Mouse (Mus musculus): Measurements from ENCODE around the gene Mybbp1a. TPM values are rescaled to one million over a fixed set of nuclear protein-coding genes. Genes with fewer than 3 reads are reported as not detected.
A peak's percentile ranks its signal among the peaks of the same experiment; 100 is the strongest.

Mybbp1a gene
- polyA plus RNA-seq, 1 experiment from 2014 or later: 145 TPM

DNA sequence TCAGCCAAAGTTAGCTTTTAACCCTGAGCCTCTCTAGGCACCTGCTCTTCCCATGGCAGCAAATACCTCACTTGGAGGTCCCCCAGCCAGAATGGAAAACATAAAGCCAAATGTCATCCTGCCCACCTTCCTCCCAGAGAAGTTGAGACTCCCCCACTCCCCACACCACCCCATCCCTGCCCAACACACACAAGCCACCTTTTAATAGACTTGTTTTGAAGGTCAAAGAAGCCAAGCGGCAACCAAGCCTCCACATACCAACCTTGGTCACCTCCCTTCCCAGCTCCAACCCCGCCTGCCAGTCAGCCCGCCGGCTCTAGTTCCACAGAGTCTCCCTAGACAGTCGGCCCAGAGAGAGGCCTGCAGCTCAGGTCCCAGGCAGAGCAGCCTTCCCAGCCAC lies 39.1 kb upstream of the Mybbp1a start:
- peaks cover 3% of the 10 kb centered on the region for H3K4me1 ChIP-seq (ENCODE audit: control insufficient read depth, insufficient read depth, low read length)
- no peak overlapping the region for H3K4me2 ChIP-seq (ENCODE audit: low read depth)
- no peak overlapping the region for H3K9ac ChIP-seq (ENCODE audit: low read length)
- no peaks in the 10 kb centered on the region for H3K9me3 ChIP-seq (ENCODE audit: control insufficient read depth, low read length)
- ATAC-seq (ENCODE audit: insufficient read depth, low FRiP score, low TSS enrichment): no peak
- 76% methylated on average over 5 of the region's 5 CpGs for WGBS
- H3K36me3 ChIP-seq (ENCODE audit: control insufficient read depth, insufficient read depth, low read length): no peaks in the 10 kb centered on the region
- no peaks in the 10 kb centered on the region for H3K27me3 ChIP-seq (ENCODE audit: control insufficient read depth, insufficient read depth, low read length)
- no peak for DNase-seq (ENCODE audit: low spot score)
- no peak overlapping the region for H3K27ac ChIP-seq (ENCODE audit: low read depth, low read length)
- no peak overlapping the region for H3K4me3 ChIP-seq (ENCODE audit: low read depth, low read length)

DNA sequence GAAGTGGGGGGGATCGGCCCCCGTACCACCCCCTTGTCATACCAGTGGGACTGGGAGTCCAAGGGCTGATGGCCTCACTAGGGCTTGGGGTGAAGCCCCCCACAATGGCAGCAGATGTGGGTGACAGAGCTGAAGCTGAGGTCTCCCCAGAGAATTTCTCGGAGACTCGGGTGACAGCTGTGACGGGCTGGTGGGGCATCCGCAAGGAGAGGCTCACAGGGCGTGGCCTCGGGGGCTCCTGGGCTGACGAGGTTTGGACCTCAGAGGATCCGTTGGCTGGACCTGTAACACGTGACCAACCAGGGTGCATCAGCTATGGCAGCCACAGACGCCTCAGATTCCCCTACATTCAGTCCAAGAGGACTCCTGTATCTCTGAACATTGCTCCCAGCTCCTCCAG lies 38.2 kb upstream of the Mybbp1a start:
- no peak overlapping the region for H3K4me3 ChIP-seq (ENCODE audit: low read depth, low read length)
- H3K9ac ChIP-seq (ENCODE audit: low read length): no peak overlapping the region
- no peak overlapping the region for H3K4me2 ChIP-seq (ENCODE audit: low read depth)
- ATAC-seq (ENCODE audit: insufficient read depth, low FRiP score, low TSS enrichment): no peak
- no peak overlapping the region for H3K27ac ChIP-seq (ENCODE audit: low read depth, low read length)
- WGBS: 94% methylated on average over 12 of the region's 12 CpGs
- no peak for DNase-seq (ENCODE audit: low spot score)
- no peaks in the 10 kb centered on the region for H3K36me3 ChIP-seq (ENCODE audit: control insufficient read depth, insufficient read depth, low read length)
- H3K4me1 ChIP-seq (ENCODE audit: control insufficient read depth, insufficient read depth, low read length): peaks cover 6% of the 10 kb centered on the region
- no peaks in the 10 kb centered on the region for H3K9me3 ChIP-seq (ENCODE audit: control insufficient read depth, low read length)
- no peaks in the 10 kb centered on the region for H3K27me3 ChIP-seq (ENCODE audit: control insufficient read depth, insufficient read depth, low read length)

DNA sequence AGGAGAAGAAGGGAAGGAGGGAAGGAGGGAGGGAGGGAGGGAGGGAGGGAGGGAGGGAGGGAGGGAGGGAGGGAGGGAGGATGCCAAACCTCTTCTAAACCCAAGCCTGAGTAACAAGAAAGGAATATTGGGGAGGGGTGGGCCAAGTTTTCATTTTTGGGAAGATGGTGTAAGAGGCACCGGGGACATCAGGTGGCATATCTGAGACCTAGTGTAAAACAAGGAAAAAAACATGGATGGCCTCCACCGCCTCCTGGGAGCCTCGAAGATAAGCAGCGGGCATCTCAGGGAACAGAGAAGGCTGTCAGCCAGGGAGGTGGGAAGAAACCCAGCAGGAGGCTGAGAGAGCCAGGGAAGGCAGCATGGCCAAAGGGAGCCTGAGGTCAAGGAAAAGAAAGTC lies 35.6 kb upstream of the Mybbp1a start:
- 0 out of 2 replicates have a peak, but pooled peaks cover 2% of the 10 kb centered on the region for H3K27me3 ChIP-seq (ENCODE audit: control insufficient read depth, insufficient read depth, low read length)
- no peak overlapping the region for H3K9ac ChIP-seq (ENCODE audit: low read length)
- WGBS: 72% methylated on average over 4 of the region's 4 CpGs
- no peak overlapping the region for H3K4me3 ChIP-seq (ENCODE audit: low read depth, low read length)
- DNase-seq (ENCODE audit: low spot score) (no peak), ATAC-seq (ENCODE audit: insufficient read depth, low FRiP score, low TSS enrichment) (no peak)
- no peak overlapping the region for H3K4me2 ChIP-seq (ENCODE audit: low read depth)
- no peak overlapping the region for H3K27ac ChIP-seq (ENCODE audit: low read depth, low read length)
- H3K4me1 ChIP-seq (ENCODE audit: control insufficient read depth, insufficient read depth, low read length): peaks cover 10% of the 10 kb centered on the region
- H3K9me3 ChIP-seq (ENCODE audit: control insufficient read depth, low read length): no peaks in the 10 kb centered on the region
- H3K36me3 ChIP-seq (ENCODE audit: control insufficient read depth, insufficient read depth, low read length): no peaks in the 10 kb centered on the region

GRCm38 (mm10) chr11:72406079-72406675 lies 35.0 kb upstream of the Mybbp1a start:
- 0 out of 2 replicates have a peak, but pooled peaks cover 2% of the 10 kb centered on the region for H3K27me3 ChIP-seq (ENCODE audit: control insufficient read depth, insufficient read depth, low read length)
- no peaks in the 10 kb centered on the region for H3K36me3 ChIP-seq (ENCODE audit: control insufficient read depth, insufficient read depth, low read length)
- 55% methylated on average over 8 of the region's 8 CpGs for WGBS
- no peaks in the 10 kb centered on the region for H3K9me3 ChIP-seq (ENCODE audit: control insufficient read depth, low read length)
- no peak overlapping the region for H3K9ac ChIP-seq (ENCODE audit: low read length)
- no peak overlapping the region for H3K27ac ChIP-seq (ENCODE audit: low read depth, low read length)
- H3K4me3 ChIP-seq (ENCODE audit: low read depth, low read length): no peak overlapping the region
- ATAC-seq (ENCODE audit: insufficient read depth, low FRiP score, low TSS enrichment) (no peak), DNase-seq (ENCODE audit: low spot score) (no peak)
- H3K4me1 ChIP-seq (ENCODE audit: control insufficient read depth, insufficient read depth, low read length): peaks cover 11% of the 10 kb centered on the region
- no peak overlapping the region for H3K4me2 ChIP-seq (ENCODE audit: low read depth)

DNA sequence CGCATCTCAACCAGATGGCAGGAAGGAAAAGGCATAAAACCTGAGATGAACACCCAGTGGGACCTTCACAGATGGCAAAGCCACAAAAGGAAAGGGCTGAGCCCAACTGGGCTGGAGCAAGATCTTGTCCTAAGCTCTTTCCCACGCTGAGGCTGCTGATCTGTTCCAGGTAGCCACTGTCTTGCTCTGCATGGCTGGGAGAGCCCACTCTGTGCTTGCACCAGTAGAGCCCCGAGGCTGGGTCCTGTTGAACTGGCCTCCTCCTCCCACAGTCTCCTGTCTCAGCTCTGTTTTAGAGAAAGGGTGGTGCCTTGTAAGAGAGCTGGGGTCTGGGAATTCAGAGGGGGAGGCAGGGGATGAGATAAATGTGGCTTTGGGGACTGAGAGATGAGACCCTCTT lies 34.1 kb upstream of the Mybbp1a start:
- 0 out of 2 replicates have a peak, but pooled peaks cover 2% of the 10 kb centered on the region for H3K27me3 ChIP-seq (ENCODE audit: control insufficient read depth, insufficient read depth, low read length)
- H3K4me1 ChIP-seq (ENCODE audit: control insufficient read depth, insufficient read depth, low read length): peaks cover 11% of the 10 kb centered on the region
- ATAC-seq (ENCODE audit: insufficient read depth, low FRiP score, low TSS enrichment): no peak

DNA sequence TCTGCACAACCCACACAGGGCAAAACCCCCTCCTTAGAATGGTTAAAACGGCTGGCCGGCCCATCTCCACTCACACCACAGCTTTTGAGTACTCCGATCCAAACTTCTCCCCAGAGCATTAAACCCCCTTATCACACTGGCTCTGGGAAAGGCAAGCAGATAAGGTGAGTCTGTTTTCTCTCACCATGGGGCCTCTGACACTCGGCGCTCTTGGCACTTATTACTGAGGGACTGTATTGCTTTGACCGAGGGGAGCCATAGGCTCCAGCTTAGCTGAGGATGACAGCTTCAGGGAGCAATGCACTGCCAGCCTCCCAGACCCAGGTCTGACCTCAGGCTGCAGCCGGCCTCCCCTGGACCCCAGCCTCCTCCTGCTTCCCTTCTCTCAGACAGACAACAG lies 33.6 kb upstream of the Mybbp1a start:
- Histone ChIP-seq H3K36me3 (ENCODE audit: control insufficient read depth, insufficient read depth, low read length) (no peaks in the 10 kb centered on the region), H3K4me2 (ENCODE audit: low read depth) (0 out of 2 replicates have a peak overlapping the region, but pooled peaks have one; percentile 7), H3K27ac (ENCODE audit: low read depth, low read length) (no peak overlapping the region), H3K4me1 (ENCODE audit: control insufficient read depth, insufficient read depth, low read length) (peaks cover 11% of the 10 kb centered on the region), H3K9ac (ENCODE audit: low read length) (no peak overlapping the region), H3K9me3 (ENCODE audit: control insufficient read depth, low read length) (no peaks in the 10 kb centered on the region), H3K4me3 (ENCODE audit: low read depth, low read length) (no peak overlapping the region), H3K27me3 (ENCODE audit: control insufficient read depth, insufficient read depth, low read length) (0 out of 2 replicates have a peak, but pooled peaks cover 2% of the 10 kb centered on the region)
- DNase-seq (ENCODE audit: low spot score): peak; percentile 4
- 13% methylated on average over 7 of the region's 7 CpGs for WGBS
- no peak for ATAC-seq (ENCODE audit: insufficient read depth, low FRiP score, low TSS enrichment)

More for the DNA sequence above, 34.1 kb upstream of the Mybbp1a start:
- Histone ChIP-seq H3K27ac (ENCODE audit: low read depth, low read length) (no peak overlapping the region), H3K36me3 (ENCODE audit: control insufficient read depth, insufficient read depth, low read length) (no peaks in the 10 kb centered on the region), H3K9me3 (ENCODE audit: control insufficient read depth, low read length) (no peaks in the 10 kb centered on the region), H3K4me3 (ENCODE audit: low read depth, low read length) (no peak overlapping the region), H3K9ac (ENCODE audit: low read length) (no peak overlapping the region), H3K4me2 (ENCODE audit: low read depth) (no peak overlapping the region)
- DNase-seq (ENCODE audit: low spot score): no peak
- WGBS: 12% methylated on average over 3 of the region's 3 CpGs

GRCm38 (mm10) chr11:72408451-72409170 lies 32.5 kb upstream of the Mybbp1a start:
- 22% methylated on average over 9 of the region's 9 CpGs for WGBS
- no peaks in the 10 kb centered on the region for H3K36me3 ChIP-seq (ENCODE audit: control insufficient read depth, insufficient read depth, low read length)
- no peak overlapping the region for H3K4me2 ChIP-seq (ENCODE audit: low read depth)
- H3K4me3 ChIP-seq (ENCODE audit: low read depth, low read length): no peak overlapping the region
- peaks cover 11% of the 10 kb centered on the region for H3K4me1 ChIP-seq (ENCODE audit: control insufficient read depth, insufficient read depth, low read length)
- H3K27me3 ChIP-seq (ENCODE audit: control insufficient read depth, insufficient read depth, low read length): 0 out of 2 replicates have a peak, but pooled peaks cover 2% of the 10 kb centered on the region
- H3K9me3 ChIP-seq (ENCODE audit: control insufficient read depth, low read length): no peaks in the 10 kb centered on the region
- no peak for ATAC-seq (ENCODE audit: insufficient read depth, low FRiP score, low TSS enrichment)
- no peak overlapping the region for H3K9ac ChIP-seq (ENCODE audit: low read length)
- H3K27ac ChIP-seq (ENCODE audit: low read depth, low read length): no peak overlapping the region
- no peak for DNase-seq (ENCODE audit: low spot score)

DNA sequence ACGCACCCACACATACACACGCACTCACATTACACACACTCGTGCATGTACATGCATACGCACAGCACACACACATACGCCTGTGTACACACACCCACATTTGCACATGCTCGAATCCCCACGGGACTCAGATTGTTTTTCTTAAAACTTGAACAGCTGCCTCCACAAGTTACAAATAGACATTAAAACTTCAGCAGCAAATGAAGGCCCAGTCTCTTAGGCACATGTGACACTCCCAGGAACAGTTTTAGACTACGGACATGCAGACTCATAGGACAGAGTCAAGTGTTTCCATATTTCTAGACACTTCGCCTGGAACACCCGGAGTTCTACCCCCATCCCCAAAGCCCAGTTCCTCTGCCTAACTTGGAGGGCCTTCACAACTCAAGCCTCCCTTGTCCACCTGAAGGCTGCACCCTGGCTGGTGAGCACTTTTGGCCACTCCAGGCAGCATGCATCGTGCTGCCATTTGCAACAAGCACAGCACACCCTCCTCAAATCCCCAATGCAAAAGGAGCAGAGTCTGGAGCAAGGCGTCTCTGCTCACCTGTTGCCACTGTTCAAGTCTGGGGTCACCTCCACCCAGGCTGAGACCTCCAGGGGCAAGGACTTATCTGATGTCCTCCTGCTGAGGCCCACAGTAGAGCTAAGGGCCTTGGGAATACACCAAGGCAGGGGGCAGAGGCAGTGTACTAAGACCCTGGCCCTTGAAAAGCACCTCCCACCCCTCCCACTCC lies 31.3 kb upstream of the Mybbp1a start:
- Histone ChIP-seq H3K4me3 (ENCODE audit: low read depth, low read length) (0 out of 2 replicates have a peak overlapping the region, but pooled peaks have one; percentile 10), H3K9ac (ENCODE audit: low read length) (no peak overlapping the region), H3K4me2 (ENCODE audit: low read depth) (peak overlapping the region; percentile 12; the same call in 1 of the 2 replicates), H3K36me3 (ENCODE audit: control insufficient read depth, insufficient read depth, low read length) (no peaks in the 10 kb centered on the region), H3K9me3 (ENCODE audit: control insufficient read depth, low read length) (no peaks in the 10 kb centered on the region), H3K27ac (ENCODE audit: low read depth, low read length) (no peak overlapping the region), H3K27me3 (ENCODE audit: control insufficient read depth, insufficient read depth, low read length) (0 out of 2 replicates have a peak, but pooled peaks cover 2% of the 10 kb centered on the region), H3K4me1 (ENCODE audit: control insufficient read depth, insufficient read depth, low read length) (peaks cover 11% of the 10 kb centered on the region)
- no peak for ATAC-seq (ENCODE audit: insufficient read depth, low FRiP score, low TSS enrichment)
- 53% methylated on average over 12 of the region's 12 CpGs for whole genome bisulfite sequencing
- peak; percentile 8 for DNase-seq (ENCODE audit: low spot score)
